Mouse (Mus musculus) adrenal gland, postnatal 10 days (tissue): ENCODE data around the gene Kdm5a. TPM values are rescaled to one million over a fixed set of nuclear protein-coding genes. Genes with fewer than 3 reads are reported as not detected.

Source experiments
- DNase-seq: peaks from one replicate; pipeline ENCODE4 v3.0.0; 2021; ENCODE audit warnings: mixed read lengths
- total RNA-seq, 2 experiments: library from RNA; stranded (reverse); gene quantifications; 2 replicates each; pipeline ENCODE4 v1.2.3; 2021

Gene Kdm5a
- total RNA-seq, 2 experiments from 2014 or later: 47.6 to 61.9 TPM

- DNase-seq: peak; percentile 28
These were observed 78.3 kb downstream of the Kdm5a start for GRCm38 (mm10) chr6:120442171-120442749.

- DNase-seq: peak; percentile 10
These were observed 79.7 kb downstream of the Kdm5a start for GRCm38 (mm10) chr6:120443363-120444355.

- DNase-seq: no peak
These were observed 86.3 kb downstream of the Kdm5a start for GRCm38 (mm10) chr6:120450208-120450607.

- no peak for DNase-seq
These were observed 88.6 kb downstream of the Kdm5a start for GRCm38 (mm10) chr6:120452384-120453102.

- no peak for DNase-seq
These were observed 89.2 kb downstream of the Kdm5a start for GRCm38 (mm10) chr6:120453103-120453445.

- no peak for DNase-seq
These were observed 89.6 kb downstream of the Kdm5a start for GRCm38 (mm10) chr6:120453556-120453955.

GRCm38 (mm10) chr6:120454627-120455077 is 90.7 kb downstream of the Kdm5a start:
- DNase-seq: peak; percentile 32

- no peak for DNase-seq
These were observed 93.2 kb downstream of the Kdm5a start for GRCm38 (mm10) chr6:120457074-120457473.

GRCm38 (mm10) chr6:120457751-120458150 is 93.8 kb downstream of the Kdm5a start:
- no peak for DNase-seq

GRCm38 (mm10) chr6:120461217-120461616 is 97.3 kb downstream of the Kdm5a start:
- DNase-seq: no peak

GRCm38 (mm10) chr6:120462251-120462650 is 98.3 kb downstream of the Kdm5a start:
- DNase-seq: no peak

- peak; percentile 88 for DNase-seq
These were observed 99.4 kb downstream of the Kdm5a start, which contains the start of gene Il17ra for GRCm38 (mm10) chr6:120463086-120463871. TSS of gene Il17ra (plus strand) at chr6:120463247.

- peak; percentile 56 for DNase-seq
These were observed 100.0 kb downstream of the Kdm5a start for GRCm38 (mm10) chr6:120463884-120464283.

- no peak for DNase-seq
These were observed 100.5 kb downstream of the Kdm5a start for GRCm38 (mm10) chr6:120464406-120464939.

- no peak for DNase-seq
These were observed 101.5 kb downstream of the Kdm5a start for GRCm38 (mm10) chr6:120465393-120465792.

- no peak for DNase-seq
These were observed 102.8 kb downstream of the Kdm5a start for GRCm38 (mm10) chr6:120466609-120467329.

GRCm38 (mm10) chr6:120468259-120468658 is 104.3 kb downstream of the Kdm5a start:
- no peak for DNase-seq

- no peak for DNase-seq
These were observed 105.3 kb downstream of the Kdm5a start for GRCm38 (mm10) chr6:120469268-120469667.

- no peak for DNase-seq
These were observed 105.8 kb downstream of the Kdm5a start for GRCm38 (mm10) chr6:120469770-120470169.

GRCm38 (mm10) chr6:120470666-120471065 is 106.7 kb downstream of the Kdm5a start:
- DNase-seq: no peak

- no peak for DNase-seq
These were observed 108.1 kb downstream of the Kdm5a start for GRCm38 (mm10) chr6:120471991-120472441.
